Mouse (Mus musculus) spleen, adult 2 months (tissue): ENCODE measurements around the gene Znrf4. TPM values are rescaled to one million over a fixed set of nuclear protein-coding genes. Genes with fewer than 3 reads are reported as not detected.
"Not testable (repeated sequence)": the region's sequence is repeated elsewhere in the genome, so short reads cannot be mapped to it uniquely, and the experiment has no call there.

Experiments used
- DNase-seq, 2 experiments: peaks; one replicate each; pipeline versions ENCODE4 v3.0.0 to v3.0.0-alpha.2; 2012 to 2021; ENCODE audit warnings: low spot score in 2 of 2, low read depth in 1 of 2
- H3K27ac ChIP-seq: fragments of 200-500 bp; 2 replicates; pipeline ENCODE4 v1.5.1; 2012; ENCODE audit warnings: low read length, inconsistent platforms; ENCODE audit not compliant: insufficient read depth
- H3K27me3 ChIP-seq: fragments of 200-500 bp; 2 replicates; pipeline ENCODE4 v1.6.1; 2012; ENCODE audit warnings: mild to moderate bottlenecking, moderate library complexity, low read length, inconsistent platforms; ENCODE audit not compliant: control insufficient read depth, insufficient read depth
- H3K36me3 ChIP-seq: fragments of 200-500 bp; 2 replicates; pipeline ENCODE4 v1.6.1; 2012; ENCODE audit warnings: mild to moderate bottlenecking, low read length, inconsistent platforms; ENCODE audit not compliant: control insufficient read depth, insufficient read depth
- H3K4me1 ChIP-seq: fragments of 200-500 bp; 2 replicates; pipeline ENCODE4 v1.6.1; 2011; ENCODE audit warnings: inconsistent platforms; ENCODE audit not compliant: control insufficient read depth, insufficient read depth, insufficient read length
- H3K4me3 ChIP-seq: fragments of 200-500 bp; 2 replicates; pipeline ENCODE4 v1.5.1; 2011; ENCODE audit warnings: mild to moderate bottlenecking, inconsistent platforms; ENCODE audit not compliant: insufficient read depth, insufficient read length; ENCODE audit errors: extremely low read depth
- CTCF ChIP-seq: fragments of 200-500 bp; IDR thresholded peaks from 2 replicates; pipeline ENCODE4 v1.5.1; 2011; ENCODE audit warnings: mild to moderate bottlenecking, inconsistent platforms; ENCODE audit not compliant: insufficient read depth, insufficient read length, insufficient replicate concordance; ENCODE audit errors: extremely low read depth
- POLR2A ChIP-seq: fragments of 200-500 bp; IDR thresholded peaks from 2 replicates; pipeline ENCODE4 v1.6.1; 2011; ENCODE audit warnings: low read depth, low read length, inconsistent platforms
- WGBS: fragments of 180-500 bp; shearing (Covaris S2); methylation state at CpG from one replicate; pipeline ENCODE4 v1.1.7; 2018; 5-methylcytosine and 5-hydroxymethylcytosine counted together
- polyA plus RNA-seq: library from polyadenylated mRNA; depleted of rRNA; stranded (reverse); fragments of >200 nt; gene quantifications from 2 replicates; pipeline ENCODE4 v1.2.3, GENCODE M21; 2012

The Znrf4 gene
- polyA plus RNA-seq, 1 experiment: not detected

GRCm38 (mm10) chr17:56506417-56507065 lies 5.7 kb downstream of the Znrf4 start:
- Histone ChIP-seq H3K4me3 (peak overlapping the region; percentile 74; the same call in 1 of the 2 replicates), H3K27me3 (peaks cover 9% of the 10 kb centered on the region), H3K4me1 (peaks cover 2% of the 10 kb centered on the region; the same call in 1 of the 2 replicates), H3K27ac (no peak overlapping the region; the same call in 1 of the 2 replicates), H3K36me3 (no peaks in the 10 kb centered on the region)
- no peak for TF ChIP-seq POLR2A
- TF ChIP-seq CTCF: no peak
- no peak for DNase-seq
- 80% methylated on average over 15 of the region's 15 CpGs for WGBS

GRCm38 (mm10) chr17:56505401-56505800 lies 6.8 kb downstream of the Znrf4 start:
- no peak overlapping the region for H3K4me3 ChIP-seq
- no peak overlapping the region for H3K27ac ChIP-seq
- WGBS: 96% methylated on average over 10 of the region's 10 CpGs
- no peaks in the 10 kb centered on the region for H3K36me3 ChIP-seq
- peaks cover 2% of the 10 kb centered on the region; the same call in 1 of the 2 replicates for H3K4me1 ChIP-seq
- H3K27me3 ChIP-seq: peaks cover 5% of the 10 kb centered on the region; the same call in 1 of the 2 replicates
- no peak for TF ChIP-seq POLR2A
- no peak for TF ChIP-seq CTCF
- DNase-seq: no peak

GRCm38 (mm10) chr17:56502526-56502925 lies 9.7 kb downstream of the Znrf4 start:
- no peaks in the 10 kb centered on the region for H3K27me3 ChIP-seq
- no peak overlapping the region for H3K4me3 ChIP-seq
- WGBS: 43% methylated on average over 9 of the region's 9 CpGs
- no peak for DNase-seq
- no peak overlapping the region for H3K27ac ChIP-seq
- H3K4me1 ChIP-seq: no peaks in the 10 kb centered on the region; the same call in 1 of the 2 replicates
- no peaks in the 10 kb centered on the region for H3K36me3 ChIP-seq
- no peak for TF ChIP-seq POLR2A
- no peak for TF ChIP-seq CTCF

- not testable (repeated sequence) for DNase-seq, H3K36me3 ChIP-seq, H3K4me1 ChIP-seq, H3K27me3 ChIP-seq, H3K27ac ChIP-seq, H3K4me3 ChIP-seq
- 54% methylated on average over 2 of the region's 2 CpGs for WGBS
Measured at GRCm38 (mm10) chr17:56501635-56502400, 10.4 kb downstream of the Znrf4 start.

GRCm38 (mm10) chr17:56499229-56499628 lies 13.0 kb downstream of the Znrf4 start:
- Histone ChIP-seq H3K36me3 (no peaks in the 10 kb centered on the region), H3K27ac (no peak overlapping the region), H3K27me3 (no peaks in the 10 kb centered on the region), H3K4me1 (no peaks in the 10 kb centered on the region), H3K4me3 (no peak overlapping the region)
- TF ChIP-seq POLR2A (no peak), CTCF (no peak)
- DNase-seq: no peak
- 76% methylated on average over 5 of the region's 5 CpGs for WGBS

- WGBS: 63% methylated on average over 2 of the region's 2 CpGs
- TF ChIP-seq CTCF: no peak
- no peak for TF ChIP-seq POLR2A
- H3K27me3 ChIP-seq: no peaks in the 10 kb centered on the region
- H3K27ac ChIP-seq: no peak overlapping the region
- DNase-seq: no peak
- no peaks in the 10 kb centered on the region for H3K4me1 ChIP-seq
- H3K36me3 ChIP-seq: no peaks in the 10 kb centered on the region
- H3K4me3 ChIP-seq: no peak overlapping the region
Measured at GRCm38 (mm10) chr17:56494480-56494879, 17.8 kb downstream of the Znrf4 start.

GRCm38 (mm10) chr17:56493841-56494240 lies 18.4 kb downstream of the Znrf4 start:
- 93% methylated on average over 2 of the region's 2 CpGs for WGBS
- no peak for TF ChIP-seq POLR2A
- no peak for TF ChIP-seq CTCF

More at GRCm38 (mm10) chr17:56493841-56494240, 18.4 kb downstream of the Znrf4 start:
- DNase-seq: no peak
- Histone ChIP-seq H3K36me3 (no peaks in the 10 kb centered on the region), H3K4me1 (no peaks in the 10 kb centered on the region), H3K4me3 (no peak overlapping the region), H3K27ac (no peak overlapping the region), H3K27me3 (no peaks in the 10 kb centered on the region)
